Comparison of ENCODE assay signal across 23 mouse cellular contexts in the genomic region with DNA sequence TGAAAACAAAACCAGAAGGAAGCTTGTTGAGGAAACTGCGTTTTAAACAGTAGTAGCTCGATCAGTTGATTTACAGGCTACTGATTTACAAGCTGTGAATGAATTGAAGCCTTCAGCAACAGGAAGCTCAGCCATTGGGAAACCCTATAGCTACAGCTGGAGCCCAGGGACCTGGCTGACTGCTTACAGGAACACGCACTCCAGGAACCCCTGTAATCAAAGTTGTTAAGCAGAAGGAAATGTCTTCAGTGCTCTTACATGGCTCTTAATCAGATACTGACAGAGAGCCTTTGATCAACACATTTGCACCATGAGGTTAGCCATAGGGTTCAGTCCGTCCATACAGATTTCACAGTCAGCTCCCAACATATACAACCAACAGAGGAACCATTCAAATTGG.
A peak's percentile ranks its signal among the peaks of the same experiment; 100 is the strongest.
DNase-seq lines count a peak whose midpoint lies in the region; ATAC-seq and TF ChIP-seq lines count a peak whose summit lies in the region.
"Had no signal": no experiment of that assay in that cellular context is flagged by ENCODE, and none has a peak within 500 bp of the region (broad histone marks: within the 10 kb centered on the region; RNA-seq: fewer than 3 reads in every experiment).

No protein-coding gene starts in this region.

- no peak for TF ChIP-seq EP300 in liver, postnatal 0 days (IDR thresholded peaks at IDR 0.05; ENCODE audit: low read depth)

- ATAC-seq in lung, embryonic 14.5 days (ENCODE audit: insufficient read depth), result peak; percentile 83
- ATAC-seq in embryonic facial prominence, embryonic 11.5 days (replicated peaks; ENCODE audit: insufficient number of reproducible peaks, low FRiP score, low TSS enrichment, low read depth), result no peak
- no peak for ATAC-seq in limb, embryonic 14.5 days (ENCODE audit: low FRiP score, low read depth)
- ATAC-seq in liver, postnatal 0 days, result no peak
- ATAC-seq: forebrain, embryonic 15.5 days; hindbrain, postnatal 0 days; liver, embryonic 12.5 days; Patski had no signal

- no peaks in the 10 kb centered on the region for H3K9me3 ChIP-seq in lung, embryonic 14.5 days (ENCODE audit: low read depth, low read length)
- no peaks in the 10 kb centered on the region for H3K9me3 ChIP-seq in embryonic facial prominence, embryonic 11.5 days (replicated peaks; ENCODE audit: control insufficient read depth, low read length)
- H3K9me3 ChIP-seq in limb, embryonic 14.5 days (ENCODE audit: control insufficient read depth, low read length), result no peaks in the 10 kb centered on the region
- peaks cover 2% of the 10 kb centered on the region; the same call in 1 of the 2 replicates for H3K9me3 ChIP-seq in liver, postnatal 0 days (ENCODE audit: low read length)
- H3K9me3 ChIP-seq: forebrain, embryonic 15.5 days; hindbrain, embryonic 10.5 days; liver, embryonic 12.5 days; midbrain, embryonic 10.5 days; neural tube, embryonic 12.5 days had no signal

- no peak for TF ChIP-seq POLR2A in limb, embryonic 14.5 days (IDR thresholded peaks at IDR 0.05; ENCODE audit: borderline replicate concordance, extremely low read depth, insufficient read depth, insufficient read length)

- DNase-seq in lung, embryonic 14.5 days, result peak; percentile 71
- DNase-seq in lung, postnatal 25 days (ENCODE audit: low spot score), result no peak
- DNase-seq in embryo, embryonic 11 days, result peak; percentile 65
- DNase-seq in embryonic facial prominence, embryonic 11.5 days (ENCODE audit: low spot score), result peak; percentile 23
- peak; percentile 29 for DNase-seq in limb, embryonic 14.5 days (ENCODE audit: low spot score)
- no peak for DNase-seq in liver, postnatal 0 days
- no peak for DNase-seq in cerebellum, postnatal 25 days
- DNase-seq: adrenal gland, postnatal 10 days; cerebellum, adult 11 months; cerebellum, postnatal 10 days; gastrocnemius, postnatal 25 days; kidney, adult 11 months; layer of hippocampus, postnatal 36 days; lung, postnatal 4 days; spleen, adult 18-20 months; thymus, postnatal 36 days had no signal

- TF ChIP-seq CTCF in lung, embryonic 14.5 days (IDR thresholded peaks at IDR 0.05; ENCODE audit: low read depth), result no peak
- no peak for TF ChIP-seq CTCF in liver, postnatal 0 days (IDR thresholded peaks at IDR 0.05; ENCODE audit: low read depth)

- no peaks in the 10 kb centered on the region for H3K4me1 ChIP-seq in lung, embryonic 14.5 days (ENCODE audit: insufficient read depth)
- H3K4me1 ChIP-seq in embryonic facial prominence, embryonic 11.5 days (ENCODE audit: control insufficient read depth, insufficient read depth, low read length), result no peaks in the 10 kb centered on the region
- 0 out of 2 replicates have a peak, but pooled peaks cover 3% of the 10 kb centered on the region for H3K4me1 ChIP-seq in limb, embryonic 14.5 days (ENCODE audit: control insufficient read depth, insufficient read depth, low read length)
- no peaks in the 10 kb centered on the region for H3K4me1 ChIP-seq in liver, postnatal 0 days (ENCODE audit: insufficient read depth)
- H3K4me1 ChIP-seq: forebrain, embryonic 15.5 days; hindbrain, embryonic 10.5 days; liver, embryonic 12.5 days; midbrain, embryonic 10.5 days; neural tube, embryonic 12.5 days had no signal

- H3K36me3 ChIP-seq in lung, embryonic 14.5 days (ENCODE audit: insufficient read depth), result no peaks in the 10 kb centered on the region
- H3K36me3 ChIP-seq in embryonic facial prominence, embryonic 11.5 days (replicated peaks; ENCODE audit: control insufficient read depth, insufficient read depth, low read depth, low read length), result no peaks in the 10 kb centered on the region
- H3K36me3 ChIP-seq in limb, embryonic 14.5 days (ENCODE audit: control insufficient read depth, insufficient read depth, low read length), result no peaks in the 10 kb centered on the region
- no peaks in the 10 kb centered on the region for H3K36me3 ChIP-seq in liver, postnatal 0 days (replicated peaks; ENCODE audit: insufficient read depth, low read length)
- H3K36me3 ChIP-seq: forebrain, embryonic 15.5 days; hindbrain, embryonic 10.5 days; liver, embryonic 12.5 days; midbrain, embryonic 10.5 days; neural tube, embryonic 12.5 days had no signal

- H3K9ac ChIP-seq in lung, embryonic 14.5 days, result no peak overlapping the region
- no peak overlapping the region for H3K9ac ChIP-seq in embryonic facial prominence, embryonic 11.5 days (replicated peaks; ENCODE audit: low read length)
- no peak overlapping the region for H3K9ac ChIP-seq in limb, embryonic 14.5 days (ENCODE audit: low read depth, low read length, severe bottlenecking)
- H3K9ac ChIP-seq in liver, postnatal 0 days (replicated peaks), result no peak overlapping the region
- H3K9ac ChIP-seq: forebrain, embryonic 15.5 days; liver, embryonic 12.5 days; neural tube, embryonic 12.5 days had no signal

- H3K4me2 ChIP-seq in lung, embryonic 14.5 days, result 0 out of 2 replicates have a peak overlapping the region, but pooled peaks have one; percentile 4
- H3K4me2 ChIP-seq in embryonic facial prominence, embryonic 11.5 days (ENCODE audit: low read depth, low read length), result no peak overlapping the region
- no peak overlapping the region for H3K4me2 ChIP-seq in limb, embryonic 14.5 days (replicated peaks; ENCODE audit: low read depth, low read length, severe bottlenecking)
- H3K4me2 ChIP-seq in liver, postnatal 0 days (ENCODE audit: low read depth, low read length), result no peak overlapping the region
- H3K4me2 ChIP-seq: forebrain, embryonic 15.5 days; liver, embryonic 12.5 days; neural tube, embryonic 12.5 days had no signal

- no peak overlapping the region for H3K4me3 ChIP-seq in lung, embryonic 14.5 days (ENCODE audit: low read depth, low read length)
- H3K4me3 ChIP-seq in embryonic facial prominence, embryonic 11.5 days (ENCODE audit: low read depth, low read length), result no peak overlapping the region
- H3K4me3 ChIP-seq in limb, embryonic 14.5 days (replicated peaks; ENCODE audit: low read length), result no peak overlapping the region
- H3K4me3 ChIP-seq in liver, postnatal 0 days (ENCODE audit: low read depth, low read length), result no peak overlapping the region
- H3K4me3 ChIP-seq: forebrain, embryonic 15.5 days; hindbrain, embryonic 10.5 days; liver, embryonic 12.5 days; midbrain, embryonic 10.5 days; neural tube, embryonic 12.5 days had no signal

- no peaks in the 10 kb centered on the region for H3K27me3 ChIP-seq in lung, embryonic 14.5 days (ENCODE audit: insufficient read depth, low read length)
- H3K27me3 ChIP-seq in embryonic facial prominence, embryonic 11.5 days (ENCODE audit: control insufficient read depth, insufficient read depth, low read length), result no peaks in the 10 kb centered on the region
- no peaks in the 10 kb centered on the region for H3K27me3 ChIP-seq in limb, embryonic 14.5 days (ENCODE audit: control insufficient read depth, insufficient read depth, low read length)
- H3K27me3 ChIP-seq in liver, postnatal 0 days (ENCODE audit: insufficient read depth, low read length), result no peaks in the 10 kb centered on the region
- H3K27me3 ChIP-seq: forebrain, embryonic 15.5 days; liver, embryonic 12.5 days; neural tube, embryonic 12.5 days had no signal

- WGBS in lung, embryonic 14.5 days, result 36% methylated on average over 4 of the region's 4 CpGs
- WGBS in embryonic facial prominence, embryonic 11.5 days, result 46% methylated on average over 4 of the region's 4 CpGs
- WGBS in limb, embryonic 14.5 days, result 11% methylated on average over 4 of the region's 4 CpGs
- WGBS in liver, postnatal 0 days (ENCODE audit: insufficient replicate concordance), result 46% methylated on average over 4 of the region's 4 CpGs

- H3K27ac ChIP-seq in lung, embryonic 14.5 days (ENCODE audit: low read depth), result no peak overlapping the region
- no peak overlapping the region for H3K27ac ChIP-seq in embryonic facial prominence, embryonic 11.5 days (replicated peaks; ENCODE audit: low read depth, low read length)
- H3K27ac ChIP-seq in limb, embryonic 14.5 days (replicated peaks; ENCODE audit: low read depth, low read length), result no peak overlapping the region
- no peak overlapping the region for H3K27ac ChIP-seq in liver, postnatal 0 days (ENCODE audit: low read depth)
- H3K27ac ChIP-seq: forebrain, embryonic 15.5 days; hindbrain, embryonic 10.5 days; hindbrain, postnatal 0 days; liver, embryonic 12.5 days; midbrain, embryonic 10.5 days; neural tube, embryonic 12.5 days had no signal

Comparison
In these comparisons a context has a peak if more than half of its experiments do, and no peak if none do; other contexts are left out.
1. DNase-seq: peak in lung, embryonic 14.5 days (single experiment), embryo, embryonic 11 days (single experiment), embryonic facial prominence, embryonic 11.5 days (single experiment) and limb, embryonic 14.5 days (single experiment); none in lung, postnatal 25 days (single experiment), liver, postnatal 0 days (single experiment) and cerebellum, postnatal 25 days (0 of 2).